Mouse (Mus musculus) layer of hippocampus, adult 2 months (tissue): ENCODE measurements around the gene Wapl. TPM values are rescaled to one million over a fixed set of nuclear protein-coding genes. Genes with fewer than 3 reads are reported as not detected.

Experiments
- DNase-seq, 2 experiments: peaks; one replicate each; pipeline ENCODE4 v3.0.0; 2022; ENCODE audit warnings: low spot score in 2 of 2
- H3K27ac ChIP-seq: fragments of 200-600 bp; 2 replicates; pipeline ENCODE4 v1.8.1; 2022
- H3K4me3 ChIP-seq: fragments of 200-600 bp; 2 replicates; pipeline ENCODE4 v1.8.1; 2022; ENCODE audit warnings: mild to moderate bottlenecking
- CTCF ChIP-seq: fragments of 200-600 bp; conservative IDR thresholded peaks from 2 replicates; pipeline ENCODE4 v1.8.1; 2022; ENCODE audit warnings: antibody characterized with exemption, mild to moderate bottlenecking, moderate library complexity
- total RNA-seq, 2 experiments: library from RNA; stranded (reverse); gene quantifications; 2 replicates each; pipeline ENCODE4 v1.2.3; 2021

Wapl gene
- total RNA-seq, 2 experiments from 2014 or later = 56.3 to 58.7 TPM

GRCm38 (mm10) chr14:34718150-34718549 lies 44.4 kb downstream of the Wapl start:
- Histone ChIP-seq H3K4me3 (no peak overlapping the region), H3K27ac (no peak overlapping the region)
- DNase-seq = no peak
- no peak for TF ChIP-seq CTCF

- H3K27ac ChIP-seq = no peak overlapping the region
- TF ChIP-seq CTCF = no peak
- no peak for DNase-seq
- no peak overlapping the region for H3K4me3 ChIP-seq
These were observed 54.0 kb downstream of the Wapl start for GRCm38 (mm10) chr14:34727709-34728108.

- H3K27ac ChIP-seq = no peak overlapping the region; the same call in 1 of the 2 replicates
- DNase-seq = no peak
- H3K4me3 ChIP-seq = no peak overlapping the region
- TF ChIP-seq CTCF = no peak
These were observed 61.7 kb downstream of the Wapl start for GRCm38 (mm10) chr14:34735405-34735804.

GRCm38 (mm10) chr14:34745401-34745800 lies 71.7 kb downstream of the Wapl start:
- H3K27ac ChIP-seq = peak overlapping the region; percentile 43; the same call in 1 of the 2 replicates
- no peak for DNase-seq
- no peak overlapping the region for H3K4me3 ChIP-seq
- no peak for TF ChIP-seq CTCF

- Histone ChIP-seq H3K27ac (no peak overlapping the region), H3K4me3 (no peak overlapping the region)
- no peak for TF ChIP-seq CTCF
- DNase-seq = no peak
These were observed 82.0 kb downstream of the Wapl start for GRCm38 (mm10) chr14:34755731-34756130.

- no peak overlapping the region for H3K4me3 ChIP-seq
- no peak for DNase-seq
- TF ChIP-seq CTCF = no peak
- no peak overlapping the region for H3K27ac ChIP-seq
These were observed 86.2 kb downstream of the Wapl start for GRCm38 (mm10) chr14:34759938-34760337.

- no peak for TF ChIP-seq CTCF
- DNase-seq = no peak
- no peak overlapping the region for H3K4me3 ChIP-seq
- H3K27ac ChIP-seq = no peak overlapping the region
These were observed 87.6 kb downstream of the Wapl start for GRCm38 (mm10) chr14:34761082-34761959.

GRCm38 (mm10) chr14:34762682-34763081 lies 89.0 kb downstream of the Wapl start:
- Histone ChIP-seq H3K4me3 (no peak overlapping the region), H3K27ac (no peak overlapping the region)
- no peak for TF ChIP-seq CTCF
- no peak for DNase-seq

GRCm38 (mm10) chr14:34763771-34764539 lies 90.2 kb downstream of the Wapl start:
- no peak for DNase-seq
- Histone ChIP-seq H3K27ac (no peak overlapping the region), H3K4me3 (no peak overlapping the region)
- TF ChIP-seq CTCF = no peak

GRCm38 (mm10) chr14:34764908-34765307 lies 91.2 kb downstream of the Wapl start:
- Histone ChIP-seq H3K4me3 (no peak overlapping the region), H3K27ac (no peak overlapping the region)

GRCm38 (mm10) chr14:34765380-34765779 lies 91.7 kb downstream of the Wapl start:
- TF ChIP-seq CTCF = no peak
- DNase-seq = no peak
- H3K4me3 ChIP-seq = no peak overlapping the region
- H3K27ac ChIP-seq = no peak overlapping the region

More at GRCm38 (mm10) chr14:34764908-34765307, 91.2 kb downstream of the Wapl start:
- DNase-seq = no peak
- TF ChIP-seq CTCF = no peak

GRCm38 (mm10) chr14:34766181-34766580 lies 92.5 kb downstream of the Wapl start:
- no peak for DNase-seq
- Histone ChIP-seq H3K27ac (no peak overlapping the region), H3K4me3 (no peak overlapping the region)
- no peak for TF ChIP-seq CTCF

GRCm38 (mm10) chr14:34768373-34768772 lies 94.6 kb downstream of the Wapl start:
- no peak for TF ChIP-seq CTCF
- peak; percentile 55 to 63 for DNase-seq
- no peak overlapping the region for H3K27ac ChIP-seq
- peak overlapping the region; percentile 66 for H3K4me3 ChIP-seq
